In the genomic region with DNA sequence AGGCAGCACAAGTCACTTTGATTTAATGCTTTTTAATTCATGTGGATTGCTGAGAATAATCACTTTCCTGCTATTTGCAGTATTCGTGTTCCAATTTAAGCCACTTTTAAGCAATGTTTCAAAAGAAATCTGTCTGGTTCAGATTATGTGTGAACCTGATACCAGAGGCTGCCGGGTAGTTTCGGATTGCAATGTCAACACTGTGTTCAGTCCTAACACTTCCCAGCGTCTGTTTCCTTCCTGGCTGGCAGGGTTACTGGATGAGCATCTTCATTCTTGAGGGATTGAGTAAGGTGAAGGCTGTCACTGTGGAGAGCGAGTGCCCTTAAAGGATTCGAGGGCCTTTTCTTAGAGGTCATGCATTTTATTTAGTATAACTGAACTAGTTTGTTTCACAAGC, we compare ENCODE assay signal across 13 mouse cellular contexts.
DNase-seq lines count a peak whose midpoint lies in the region; ATAC-seq lines count a peak whose summit lies in the region.
"Had no signal": no experiment of that assay in that cellular context is flagged by ENCODE, and none has a peak within 500 bp of the region (broad histone marks: within the 10 kb centered on the region; RNA-seq: fewer than 3 reads in every experiment).

No protein-coding gene starts in this region.

- ATAC-seq in kidney, embryonic 15.5 days (replicated peaks; ENCODE audit: low FRiP score): peak; percentile 76
- no peak; the same call in 1 of the 2 replicates for ATAC-seq in kidney, embryonic 16.5 days (ENCODE audit: low FRiP score, low TSS enrichment)
- ATAC-seq: forebrain, embryonic 13.5 days; hindbrain, embryonic 16.5 days had no signal

- H3K36me3 ChIP-seq in kidney, embryonic 15.5 days: no peaks in the 10 kb centered on the region
- no peaks in the 10 kb centered on the region for H3K36me3 ChIP-seq in kidney, embryonic 16.5 days (ENCODE audit: insufficient read depth, low read length)

- H3K4me1 ChIP-seq in kidney, embryonic 15.5 days: 0 out of 2 replicates have a peak, but pooled peaks cover 5% of the 10 kb centered on the region
- H3K4me1 ChIP-seq in kidney, embryonic 16.5 days (ENCODE audit: insufficient read depth, low read length): no peaks in the 10 kb centered on the region
- H3K4me1 ChIP-seq: forebrain, embryonic 13.5 days; megakaryocyte, embryonic 14.5 days had no signal

- H3K4me2 ChIP-seq in kidney, embryonic 15.5 days: no peak overlapping the region
- H3K4me2 ChIP-seq in kidney, embryonic 16.5 days (replicated peaks; ENCODE audit: low read depth, low read length): no peak overlapping the region
- H3K4me2 ChIP-seq: forebrain, embryonic 13.5 days; heart, embryonic 11.5 days had no signal

- H3K9me3 ChIP-seq in kidney, embryonic 15.5 days (replicated peaks): no peaks in the 10 kb centered on the region
- H3K9me3 ChIP-seq in kidney, embryonic 16.5 days (ENCODE audit: low read length): no peaks in the 10 kb centered on the region
- H3K9me3 ChIP-seq: forebrain, embryonic 13.5 days; megakaryocyte, embryonic 14.5 days had no signal

- H3K27me3 ChIP-seq in kidney, embryonic 15.5 days: no peaks in the 10 kb centered on the region
- no peaks in the 10 kb centered on the region for H3K27me3 ChIP-seq in kidney, embryonic 16.5 days (ENCODE audit: insufficient read depth, low read length)
- H3K27me3 ChIP-seq: forebrain, embryonic 13.5 days; megakaryocyte, embryonic 14.5 days had no signal

- peak; percentile 35 for DNase-seq in embryo, embryonic 9.5 days (ENCODE audit: extremely low spot score)
- peak; percentile 52 for DNase-seq in forelimb bud, embryonic 11.5 days (ENCODE audit: low read depth, low spot score)
- DNase-seq in skeletal muscle tissue, adult 2 months (ENCODE audit: low read depth, low spot score): peak; percentile 43
- no peak for DNase-seq in layer of hippocampus, adult 9-11 months
- no peak for DNase-seq in thymus, postnatal 10 days (ENCODE audit: low spot score in 2 of 2)
- DNase-seq: kidney, adult 2 months had no signal

- no peak overlapping the region for H3K9ac ChIP-seq in kidney, embryonic 15.5 days
- H3K9ac ChIP-seq in kidney, embryonic 16.5 days (replicated peaks; ENCODE audit: low read length): no peak overlapping the region
- H3K9ac ChIP-seq: forebrain, embryonic 13.5 days; liver, embryonic 14.5 days had no signal

- H3K27ac ChIP-seq in kidney, embryonic 15.5 days: no peak overlapping the region
- no peak overlapping the region for H3K27ac ChIP-seq in kidney, embryonic 16.5 days (ENCODE audit: low read length)
- H3K27ac ChIP-seq: forebrain, embryonic 13.5 days; liver, embryonic 14.5 days had no signal

- H3K4me3 ChIP-seq in kidney, embryonic 15.5 days (replicated peaks): no peak overlapping the region
- no peak overlapping the region for H3K4me3 ChIP-seq in kidney, embryonic 16.5 days (ENCODE audit: low read length)
- H3K4me3 ChIP-seq: forebrain, embryonic 13.5 days; megakaryocyte, embryonic 14.5 days had no signal

- WGBS in kidney, embryonic 15.5 days: 15% methylated on average over 6 of the region's 6 CpGs
- 17% methylated on average over 6 of the region's 6 CpGs for WGBS in kidney, embryonic 16.5 days

Comparison
In these comparisons a context has a peak if more than half of its experiments do, and no peak if none do; other contexts are left out.
1. DNase-seq: peak in embryo, embryonic 9.5 days (single experiment), forelimb bud, embryonic 11.5 days (single experiment) and skeletal muscle tissue, adult 2 months (single experiment); none in layer of hippocampus, adult 9-11 months (single experiment) and thymus, postnatal 10 days (0 of 2).